Mouse (Mus musculus): ENCODE results near the gene Slc16a13.

Slc16a13 gene

DNA sequence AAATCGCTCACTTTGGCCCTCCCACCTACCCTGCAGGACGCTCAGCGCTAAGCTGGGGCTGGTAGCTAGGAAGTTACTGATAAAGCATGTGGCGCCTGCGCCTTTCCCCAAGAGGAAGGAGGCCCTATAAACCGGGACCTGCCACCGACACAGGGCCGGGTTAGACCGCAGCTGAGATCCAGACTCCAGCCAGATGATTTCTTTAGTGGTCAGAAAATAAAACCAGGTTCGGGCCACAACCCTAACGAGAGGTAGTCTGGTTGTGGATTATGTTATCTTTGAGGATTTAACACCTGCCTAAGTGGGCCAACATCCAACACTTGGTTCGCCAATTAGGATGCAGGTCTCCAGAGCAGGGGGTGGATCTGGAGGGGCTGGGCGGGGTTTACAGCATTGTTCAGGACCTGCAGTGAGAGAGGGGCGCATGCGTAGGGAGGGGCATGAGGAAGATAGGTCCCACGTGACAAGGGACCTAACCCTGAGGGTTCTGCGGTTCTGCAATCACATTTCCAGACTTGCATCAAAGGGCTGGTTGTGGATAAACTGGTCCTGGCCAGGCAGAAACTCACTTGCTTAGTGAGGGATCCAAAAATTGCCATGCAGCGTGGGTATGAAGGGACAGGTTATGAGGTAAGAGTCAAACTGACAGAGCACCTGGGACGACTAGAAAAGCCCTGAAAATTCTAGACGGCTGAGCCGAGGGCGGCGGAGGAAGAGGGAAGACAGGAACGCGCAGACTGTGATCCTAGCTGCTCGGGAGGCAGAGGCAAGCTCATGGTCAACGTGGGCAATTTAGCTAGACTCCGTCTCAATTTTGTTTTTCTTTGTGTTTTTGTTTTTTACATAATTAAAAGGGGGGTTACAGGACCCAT lies at the start of gene Slc16a13:
TSS of gene Slc16a13 (minus strand) at position 334 of the 872 bp plus-strand sequence.
- no peak for DNase-seq (ENCODE audit: low read depth, low spot score)

DNA sequence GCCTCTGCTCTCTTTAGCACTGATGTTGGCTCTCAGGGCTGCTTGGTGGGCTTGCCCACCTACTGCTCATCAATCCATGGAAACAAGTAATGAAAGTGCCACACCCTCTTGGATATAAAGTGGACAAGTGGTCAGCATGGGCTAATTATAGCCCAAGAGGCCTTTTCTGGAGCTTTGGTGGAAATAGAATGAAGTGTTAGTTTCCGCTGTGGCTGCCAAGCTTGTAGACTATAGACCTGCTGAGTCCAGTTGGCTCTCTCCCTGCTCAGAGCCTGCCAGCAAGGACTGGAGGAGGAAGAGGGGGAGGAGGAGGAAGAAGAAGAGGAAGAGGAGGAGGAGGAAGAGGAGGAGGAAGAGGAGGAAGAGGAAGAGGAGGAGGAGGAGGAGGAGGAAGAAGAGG lies 45.5 kb upstream of the Slc16a13 start:
- no peak for DNase-seq (ENCODE audit: low read depth, low spot score)

GRCm38 (mm10) chr11:70265819-70266218 lies 45.0 kb upstream of the Slc16a13 start:
- DNase-seq (ENCODE audit: low read depth, low spot score) = no peak

DNA sequence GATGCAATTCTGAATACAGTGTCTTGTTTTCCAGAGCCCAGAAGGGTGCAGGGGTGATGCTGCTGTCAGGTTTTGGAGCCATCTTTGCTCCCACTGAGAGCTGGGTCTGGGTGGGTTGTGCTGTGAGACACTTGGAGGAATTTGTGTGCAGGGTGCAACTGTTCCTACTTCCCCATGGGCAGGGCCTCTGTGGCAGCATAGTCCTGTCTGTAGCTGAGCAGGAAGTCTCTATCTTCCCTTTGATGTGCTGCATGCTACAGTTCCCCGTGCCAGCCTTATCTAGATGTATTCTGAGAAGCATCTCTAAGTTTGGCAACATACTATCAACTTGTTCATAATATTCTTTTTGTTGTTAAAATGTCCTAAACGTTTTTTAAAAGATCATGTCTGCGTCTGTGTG lies 44.4 kb upstream of the Slc16a13 start:
- DNase-seq (ENCODE audit: low read depth, low spot score) = no peak

DNA sequence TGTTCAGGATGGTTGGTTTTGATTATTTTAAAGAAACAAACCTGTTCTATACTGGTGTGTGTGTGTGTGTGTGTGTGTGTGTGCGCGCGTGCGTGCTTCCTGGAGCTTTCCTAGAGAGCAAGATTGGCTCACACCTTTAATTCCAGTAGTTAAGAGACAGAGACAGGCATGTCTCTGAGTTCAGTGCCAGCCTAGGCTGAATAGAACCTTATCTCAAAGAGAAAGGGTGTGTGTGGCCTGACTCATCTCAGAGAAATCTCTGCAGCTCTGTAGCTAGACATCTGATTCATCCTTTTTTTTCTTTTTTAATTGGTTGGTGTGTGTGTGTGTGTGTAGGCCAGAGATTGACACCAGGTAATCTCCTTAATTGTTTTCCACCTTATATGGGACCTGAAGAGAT lies 38.2 kb upstream of the Slc16a13 start:
- no peak for DNase-seq (ENCODE audit: low read depth, low spot score)

DNA sequence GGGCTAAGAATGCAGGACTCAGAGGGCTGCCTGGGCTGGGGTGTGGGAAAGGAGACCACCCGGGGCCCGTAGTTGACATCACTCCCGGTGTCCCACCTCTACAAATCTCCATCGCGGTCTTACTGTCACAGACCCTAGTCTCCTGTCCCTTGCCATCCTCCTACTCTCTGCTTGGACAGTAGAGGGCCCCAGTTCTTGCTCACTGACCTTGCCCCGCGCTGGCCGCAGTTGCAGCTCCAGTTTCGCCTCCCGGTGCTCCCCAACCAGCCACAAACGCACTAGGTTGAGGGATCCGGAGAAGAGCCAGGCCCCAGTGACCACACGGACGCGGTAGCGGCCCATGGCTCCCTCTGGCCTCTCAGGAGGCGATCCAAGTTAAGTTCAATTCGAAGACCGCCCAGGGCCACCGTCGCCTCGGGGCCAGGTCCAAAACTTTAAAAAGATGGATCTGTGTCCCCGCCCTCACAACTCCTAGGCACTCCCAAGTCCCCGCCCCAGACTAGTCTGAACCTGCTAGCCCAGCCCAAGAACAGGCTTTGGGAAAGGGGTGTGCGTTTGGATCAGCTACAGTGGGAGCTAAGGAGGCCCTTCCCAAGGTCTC lies 34.2 kb upstream of the Slc16a13 start, which contains the start of gene Alox12:
TSS of gene Alox12 (minus strand) at position 423 of the 601 bp plus-strand sequence.
- no peak for DNase-seq (ENCODE audit: low read depth, low spot score)

- DNase-seq (ENCODE audit: low read depth, low spot score) = no peak
These were observed 33.5 kb upstream of the Slc16a13 start for GRCm38 (mm10) chr11:70254337-70254736.

- DNase-seq (ENCODE audit: low read depth, low spot score) = no peak
These were observed 31.0 kb upstream of the Slc16a13 start for GRCm38 (mm10) chr11:70251853-70252252.

- no peak for DNase-seq (ENCODE audit: low read depth, low spot score)
These were observed 29.3 kb upstream of the Slc16a13 start for GRCm38 (mm10) chr11:70250150-70250549.

DNA sequence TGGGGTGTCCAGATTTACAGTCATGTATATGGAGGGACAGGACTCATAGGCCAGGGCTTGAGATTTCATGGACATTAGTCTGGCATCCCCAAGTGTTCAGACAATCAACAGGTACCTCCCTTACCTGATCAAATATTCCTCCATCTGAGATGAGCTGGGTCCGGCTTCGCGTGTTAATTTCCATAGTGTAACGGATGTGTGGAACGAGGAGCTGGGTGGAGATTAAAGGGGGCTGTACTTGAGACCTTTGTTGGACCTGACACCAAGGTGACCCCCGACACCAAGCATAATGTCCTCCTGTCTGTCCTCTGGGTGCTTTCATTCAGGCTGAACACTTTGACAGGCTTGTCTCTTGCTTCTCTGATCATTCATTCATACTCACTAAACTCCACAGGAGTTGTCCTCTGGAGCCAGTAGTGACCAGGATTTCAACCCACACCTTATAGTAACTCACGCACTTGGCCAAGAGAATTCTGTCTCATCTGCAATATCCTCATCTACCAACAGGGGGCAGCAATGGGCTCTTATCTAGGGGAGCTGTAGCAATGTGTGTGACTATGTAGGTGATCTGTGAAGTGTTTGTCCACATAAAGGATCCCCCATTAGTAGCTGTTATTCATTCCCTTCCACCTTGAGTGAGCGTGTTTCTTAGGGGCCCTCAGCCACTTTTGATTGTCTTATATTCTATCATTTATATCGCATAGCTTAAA lies 26.4 kb upstream of the Slc16a13 start:
- peak; percentile 53 for DNase-seq (ENCODE audit: low read depth, low spot score)

DNA sequence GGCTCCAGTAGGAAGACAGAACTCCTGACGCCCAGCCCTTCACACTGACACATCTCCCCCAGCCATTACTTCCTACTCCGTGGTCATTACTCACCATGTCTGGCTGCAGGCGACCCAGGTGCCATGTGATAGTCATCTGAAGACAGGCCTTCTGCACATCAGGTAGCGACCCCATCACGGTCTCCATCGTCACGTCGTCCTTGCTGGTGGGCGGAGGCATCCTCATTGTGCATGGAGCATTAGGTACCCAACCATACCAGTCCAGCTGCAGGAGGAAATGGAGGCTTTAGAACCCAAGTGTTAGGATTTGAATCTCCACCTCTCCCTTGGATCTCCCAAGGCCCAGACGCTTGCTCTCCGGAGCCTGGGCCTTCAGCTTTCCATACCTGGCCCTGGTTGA lies 21.7 kb upstream of the Slc16a13 start:
- DNase-seq (ENCODE audit: low read depth, low spot score) = no peak

- peak; percentile 85 for DNase-seq (ENCODE audit: low read depth, low spot score)
These were observed 18.8 kb upstream of the Slc16a13 start, which contains the start of the genes Gm21988 and Rnasek for GRCm38 (mm10) chr11:70239541-70240279. Gm21988 (minus strand) TSS chr11:70239830. Rnasek (minus strand) TSS chr11:70239842.

DNA sequence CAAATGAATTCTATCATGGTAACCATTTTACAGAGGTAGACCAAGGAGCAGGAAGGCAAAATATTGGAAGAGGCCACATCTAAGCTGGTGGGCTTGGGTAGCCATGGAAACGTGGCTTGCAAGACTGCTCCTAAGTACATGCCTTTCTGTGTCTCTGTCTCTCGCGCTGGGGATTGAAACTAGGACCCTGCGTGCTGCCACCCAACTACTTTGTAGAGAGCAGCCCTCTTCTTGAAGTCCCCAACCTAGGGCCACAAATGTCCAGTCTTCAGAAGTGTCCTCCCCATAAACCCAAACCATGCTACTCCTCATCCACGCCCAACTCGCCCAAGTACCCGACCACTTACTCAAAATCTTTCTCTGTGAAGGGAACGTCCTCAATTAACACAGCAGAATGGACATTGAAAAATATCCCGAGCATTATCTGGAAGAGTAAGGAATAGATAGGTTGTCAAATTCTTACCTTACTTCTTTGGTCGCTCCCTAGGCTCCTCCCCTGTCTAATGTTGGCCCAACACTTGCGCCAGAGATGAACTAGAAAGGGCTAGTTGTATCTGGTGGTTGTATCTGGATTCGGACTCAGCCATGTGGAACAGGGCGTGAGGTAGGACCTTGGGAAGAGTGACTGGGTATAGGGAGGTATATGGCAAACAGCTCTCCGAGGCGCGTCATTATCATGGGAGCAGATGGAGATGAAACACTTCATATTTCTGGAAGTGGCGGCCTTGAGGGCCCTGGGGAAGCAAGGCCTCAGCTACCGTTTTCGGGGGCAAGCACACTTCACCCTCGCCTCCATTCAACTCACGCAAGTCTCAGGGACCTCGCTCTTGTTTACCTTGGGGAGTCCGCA lies 18.0 kb upstream of the Slc16a13 start:
- no peak for DNase-seq (ENCODE audit: low read depth, low spot score)

GRCm38 (mm10) chr11:70237457-70238167 lies 16.7 kb upstream of the Slc16a13 start, which contains the start of gene 0610010K14Rik:
0610010K14Rik (minus strand) TSS chr11:70237914.
- DNase-seq (ENCODE audit: low read depth, low spot score) = peak; percentile 92

GRCm38 (mm10) chr11:70236717-70237116 lies 15.9 kb upstream of the Slc16a13 start:
- no peak for DNase-seq (ENCODE audit: low read depth, low spot score)

DNA sequence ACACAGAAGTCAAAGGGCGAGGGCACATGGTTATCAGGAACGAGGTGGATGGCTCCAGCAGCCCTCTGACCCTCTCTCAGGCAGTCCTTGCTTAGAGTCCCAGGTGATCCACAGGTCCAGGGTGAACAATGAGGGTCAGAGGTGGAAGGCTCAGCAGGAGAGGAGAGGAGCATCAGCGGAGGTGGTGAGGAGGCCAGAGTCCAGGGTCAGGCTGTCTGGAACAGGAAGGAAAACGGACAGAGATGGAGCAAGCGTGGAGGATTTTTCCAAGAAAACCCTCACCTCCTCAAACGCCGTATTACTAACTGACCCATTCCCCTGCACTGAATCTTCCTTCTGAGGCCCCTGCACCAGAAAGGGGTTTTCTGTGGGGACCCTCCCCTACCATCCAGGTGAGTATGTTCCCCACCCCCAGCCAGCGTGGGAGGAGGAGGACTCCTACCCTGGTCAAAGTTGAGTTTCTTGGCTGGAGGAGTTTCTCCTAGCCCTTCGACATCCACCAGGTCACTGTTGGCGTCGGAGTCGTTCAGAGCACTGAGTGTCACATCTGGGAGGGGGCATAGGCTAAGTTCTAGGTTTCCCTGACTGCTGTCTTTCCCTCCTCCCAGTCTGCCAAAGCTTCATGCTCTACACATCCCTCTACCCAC lies 14.5 kb upstream of the Slc16a13 start:
- no peak for DNase-seq (ENCODE audit: low read depth, low spot score)

GRCm38 (mm10) chr11:70234497-70234896 lies 13.6 kb upstream of the Slc16a13 start:
- no peak for DNase-seq (ENCODE audit: low read depth, low spot score)

DNA sequence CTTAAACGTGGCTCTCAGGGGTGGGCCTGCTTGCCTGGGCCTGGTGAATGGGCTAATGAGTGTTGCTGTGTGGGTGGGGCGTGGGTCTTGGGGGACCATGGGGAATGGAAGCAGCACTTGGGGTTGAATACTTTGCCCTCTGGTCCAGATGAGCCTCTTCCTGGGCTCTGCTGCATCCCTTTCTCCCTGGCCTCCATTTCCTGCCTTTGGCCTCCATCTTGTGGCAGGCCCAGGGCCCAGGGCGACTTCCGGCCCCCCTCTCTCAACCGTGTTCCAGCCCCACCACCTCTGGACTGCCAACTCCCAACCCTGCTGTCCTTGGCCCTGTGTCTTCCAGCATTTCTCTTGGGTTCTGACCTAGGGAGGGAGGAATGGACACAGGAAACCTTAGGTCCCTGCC lies 13.2 kb upstream of the Slc16a13 start:
- no peak for DNase-seq (ENCODE audit: low read depth, low spot score)

DNA sequence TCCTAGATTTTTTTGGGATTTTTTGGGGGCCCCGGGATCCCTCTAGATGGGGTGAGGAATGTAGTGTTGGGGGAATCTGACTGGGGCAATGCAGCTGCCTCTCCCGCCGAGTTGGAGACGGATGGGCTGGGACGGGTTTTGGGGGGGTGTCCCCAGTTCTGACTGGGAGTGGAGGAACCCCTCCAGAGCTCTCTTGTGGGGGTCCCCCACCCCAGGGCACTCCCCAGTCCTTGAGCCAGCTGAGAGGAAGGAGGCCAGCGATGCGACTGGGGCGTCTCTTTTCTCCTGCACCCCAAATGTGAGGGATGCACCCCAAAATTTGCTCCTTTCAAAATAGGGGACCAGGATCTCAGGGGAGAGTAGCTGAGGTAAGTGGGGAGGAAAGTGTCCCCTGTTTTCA lies 12.2 kb upstream of the Slc16a13 start:
- DNase-seq (ENCODE audit: low read depth, low spot score) = no peak

Measured in retina, adult 2 months (tissue).